ENCODE assay signal across 9 mouse cellular contexts in genomic region chr6:97535763-97536445, GRCm38 (mm10).
DNase-seq lines count a peak whose midpoint lies in the region; ATAC-seq lines count a peak whose summit lies in the region.
"Had no signal": no experiment of that assay in that cellular context is flagged by ENCODE, and none has a peak within 500 bp of the region (broad histone marks: within the 10 kb centered on the region; RNA-seq: fewer than 3 reads in every experiment).

No protein-coding gene starts in this region.

- H3K36me3 ChIP-seq in forebrain, embryonic 12.5 days (replicated peaks) = no peaks in the 10 kb centered on the region

- DNase-seq in right cerebral cortex, adult 18-20 months = peak; percentile 41
- DNase-seq in right cerebral cortex, postnatal 25 days = no peak
- peak; percentile 80 to 85 for DNase-seq in layer of hippocampus, adult 8-10 months (ENCODE audit: low spot score in 2 of 2)
- peak; percentile 70 for DNase-seq in telencephalon, adult 2 months (ENCODE audit: low read depth, low spot score)
- no peak for DNase-seq in spleen, adult 18-20 months
- no peak for DNase-seq in kidney, adult 11 months
- DNase-seq: thymus, postnatal 4 days had no signal

- whole genome bisulfite sequencing in forebrain, embryonic 12.5 days = 70% methylated on average over 9 of the region's 9 CpGs

- H3K27ac ChIP-seq in forebrain, embryonic 12.5 days = peak overlapping the region; percentile 70

- H3K27me3 ChIP-seq in forebrain, embryonic 12.5 days = no peaks in the 10 kb centered on the region

- peak; percentile 36; the same call in 1 of the 2 replicates for ATAC-seq in forebrain, embryonic 12.5 days (ENCODE audit: low FRiP score)

- no peak overlapping the region for H3K9ac ChIP-seq in forebrain, embryonic 12.5 days

- H3K4me3 ChIP-seq in forebrain, embryonic 12.5 days (replicated peaks) = no peak overlapping the region

- H3K4me1 ChIP-seq in forebrain, embryonic 12.5 days = peaks cover 7% of the 10 kb centered on the region; the same call in 1 of the 2 replicates

- H3K9me3 ChIP-seq in forebrain, embryonic 12.5 days = no peaks in the 10 kb centered on the region

- no peak overlapping the region for H3K4me2 ChIP-seq in forebrain, embryonic 12.5 days
- H3K4me2 ChIP-seq: heart, embryonic 11.5 days had no signal

Comparison
In these comparisons a context has a peak if more than half of its experiments do, and no peak if none do; other contexts are left out.
1. DNase-seq: peak in right cerebral cortex, adult 18-20 months (single experiment), layer of hippocampus, adult 8-10 months (2 of 2) and telencephalon, adult 2 months (single experiment); none in right cerebral cortex, postnatal 25 days (single experiment), spleen, adult 18-20 months (0 of 2) and kidney, adult 11 months (single experiment).